In the genomic region with DNA sequence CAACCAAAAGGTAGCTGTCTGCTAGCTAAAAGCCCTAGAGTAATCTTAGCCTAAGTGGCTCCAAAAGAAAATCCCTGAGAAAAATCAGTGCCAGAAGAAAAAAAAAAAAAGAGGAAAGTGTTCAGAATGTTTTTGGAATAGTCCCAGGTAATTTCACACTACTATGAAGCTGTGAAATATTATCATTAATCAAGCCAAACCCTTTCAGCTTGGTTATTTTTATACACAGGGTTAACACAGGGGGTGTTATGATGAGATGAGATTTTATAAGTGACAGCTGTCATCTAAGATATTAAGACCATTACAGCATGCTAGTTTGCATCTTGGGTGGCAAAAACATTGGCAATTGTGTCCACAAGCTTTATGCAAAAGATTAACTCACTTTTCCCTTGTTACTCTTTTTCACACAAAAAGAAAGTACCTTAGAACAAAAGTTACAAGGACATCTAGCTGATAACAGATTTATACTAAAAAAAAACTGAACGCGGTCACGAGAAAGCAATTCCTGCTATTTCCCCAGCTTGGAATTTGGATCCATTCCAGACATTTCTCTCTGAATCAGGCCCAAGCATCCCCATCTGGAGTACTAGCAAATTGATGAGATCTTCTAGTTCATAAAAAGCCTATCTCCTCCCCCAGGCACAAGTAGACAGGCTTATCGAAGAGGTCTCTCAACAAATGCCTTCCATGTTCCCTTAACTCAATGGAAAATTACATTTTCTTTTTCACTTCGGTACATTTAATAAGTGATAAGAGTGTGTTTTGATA, we compare ENCODE assay signal across 9 mouse cellular contexts.
A peak's percentile ranks its signal among the peaks of the same experiment; 100 is the strongest.
DNase-seq lines count a peak whose midpoint lies in the region; ATAC-seq and TF ChIP-seq lines count a peak whose summit lies in the region.
"Had no signal": no experiment of that assay in that cellular context is flagged by ENCODE, and none has a peak within 500 bp of the region (broad histone marks: within the 10 kb centered on the region; RNA-seq: fewer than 3 reads in every experiment).

No protein-coding gene starts in this region.

- no peak overlapping the region for H3K9ac ChIP-seq in forebrain, embryonic 16.5 days (replicated peaks; ENCODE audit: low read depth, low read length)
- H3K9ac ChIP-seq: limb, embryonic 13.5 days had no signal

- H3K4me3 ChIP-seq in heart, embryonic 10.5 days: no peak overlapping the region
- H3K4me3 ChIP-seq in forebrain, embryonic 16.5 days (replicated peaks; ENCODE audit: low read length): no peak overlapping the region
- no peak overlapping the region for H3K4me3 ChIP-seq in myocyte
- H3K4me3 ChIP-seq: limb, embryonic 13.5 days; megakaryocyte, embryonic 14.5 days had no signal

- H3ac ChIP-seq in myocyte (ENCODE audit: control insufficient read depth, insufficient read length): no peak overlapping the region

- no peak overlapping the region for H3K27ac ChIP-seq in heart, embryonic 10.5 days
- H3K27ac ChIP-seq in forebrain, embryonic 16.5 days (ENCODE audit: low read length): no peak overlapping the region
- H3K27ac ChIP-seq: limb, embryonic 13.5 days had no signal

- ATAC-seq in forebrain, embryonic 16.5 days: peak; percentile 69

- no peaks in the 10 kb centered on the region for H3K36me3 ChIP-seq in heart, embryonic 10.5 days
- no peaks in the 10 kb centered on the region for H3K36me3 ChIP-seq in forebrain, embryonic 16.5 days (ENCODE audit: control insufficient read depth, insufficient read depth)
- no peaks in the 10 kb centered on the region for H3K36me3 ChIP-seq in myocyte (ENCODE audit: control insufficient read depth, insufficient read depth)
- H3K36me3 ChIP-seq: limb, embryonic 13.5 days had no signal

- peaks cover 6% of the 10 kb centered on the region; the same call in 1 of the 2 replicates for H3K4me1 ChIP-seq in heart, embryonic 10.5 days
- no peaks in the 10 kb centered on the region for H3K4me1 ChIP-seq in forebrain, embryonic 16.5 days (replicated peaks; ENCODE audit: control insufficient read depth, insufficient read depth, low read length)
- H3K4me1 ChIP-seq: limb, embryonic 13.5 days; megakaryocyte, embryonic 14.5 days had no signal

- no peaks in the 10 kb centered on the region for H3K79me2 ChIP-seq in myocyte (ENCODE audit: control insufficient read depth, insufficient read depth)

- 68% methylated on average over 5 of the region's 5 CpGs for WGBS in heart, embryonic 10.5 days
- 65% methylated on average over 5 of the region's 5 CpGs for WGBS in forebrain, embryonic 16.5 days

- H3K9me3 ChIP-seq in heart, embryonic 10.5 days: no peaks in the 10 kb centered on the region
- H3K9me3 ChIP-seq in forebrain, embryonic 16.5 days (ENCODE audit: control insufficient read depth, low read length): no peaks in the 10 kb centered on the region
- H3K9me3 ChIP-seq: limb, embryonic 13.5 days; megakaryocyte, embryonic 14.5 days had no signal

- no peak for TF ChIP-seq POLR2A in myocyte (IDR thresholded peaks at IDR 0.05; ENCODE audit: insufficient read length, low read depth)

- H3K27me3 ChIP-seq in heart, embryonic 10.5 days (ENCODE audit: insufficient read depth, poor library complexity, severe bottlenecking): no peaks in the 10 kb centered on the region
- no peaks in the 10 kb centered on the region for H3K27me3 ChIP-seq in forebrain, embryonic 16.5 days (replicated peaks; ENCODE audit: control insufficient read depth, insufficient read depth, low read length)
- no peaks in the 10 kb centered on the region for H3K27me3 ChIP-seq in myocyte (ENCODE audit: control insufficient read depth, insufficient read depth, insufficient read length)
- H3K27me3 ChIP-seq: limb, embryonic 13.5 days; megakaryocyte, embryonic 14.5 days had no signal

- intact Hi-C loops in left cerebral cortex, postnatal 4 days (cut with DNase I): no loop called here
- intact Hi-C loops in left cerebral cortex, postnatal 36 days (cut with DNase I): no loop called here

- peak; percentile 22 to 30 for DNase-seq in heart, adult 18-20 months
- no peak for DNase-seq in heart, embryonic 10.5 days (ENCODE audit: low spot score)
- peak; percentile 7 for DNase-seq in left cerebral cortex, postnatal 4 days
- DNase-seq in left cerebral cortex, postnatal 36 days (ENCODE audit: low spot score in 2 of 2): no peak
- DNase-seq in urinary bladder, postnatal 4 days (ENCODE audit: low spot score in 2 of 2): no peak

- no peak overlapping the region for H3K4me2 ChIP-seq in forebrain, embryonic 16.5 days (ENCODE audit: low read length)
- peak overlapping the region; percentile 7 for H3K4me2 ChIP-seq in myocyte (ENCODE audit: low read depth)
- H3K4me2 ChIP-seq: limb, embryonic 13.5 days had no signal

TF ChIP-seq in myocyte, 11 proteins besides CTCF, POLR2A, EP300 and RAD21:
- TF ChIP-seq E2F4 (IDR thresholded peaks at IDR 0.05; ENCODE audit: insufficient read depth): no peak
- no peak for TF ChIP-seq TCF3 (IDR thresholded peaks at IDR 0.05; ENCODE audit: insufficient read length, low read depth)
- TF ChIP-seq MYOD1 (IDR thresholded peaks at IDR 0.05; ENCODE audit: control insufficient read depth in 1 of 3, insufficient read length in 2 of 3, low read depth in 2 of 3): no peak
- TF ChIP-seq SRF (IDR thresholded peaks at IDR 0.05; ENCODE audit: control insufficient read depth, insufficient read length, low read depth): no peak
- no peak for TF ChIP-seq POLR2AphosphoS2 (IDR thresholded peaks at IDR 0.05; ENCODE audit: insufficient read length, low read depth)
- TF ChIP-seq TCF12 (IDR thresholded peaks at IDR 0.05; ENCODE audit: insufficient read depth, poor library complexity, severe bottlenecking): no peak
- TF ChIP-seq REST (IDR thresholded peaks at IDR 0.05; ENCODE audit: insufficient read depth, insufficient read length): no peak
- no peak for TF ChIP-seq MYOG (IDR thresholded peaks at IDR 0.05; ENCODE audit: control insufficient read depth in 1 of 3, insufficient read depth in 1 of 3, insufficient read length in 2 of 3, low read depth in 2 of 3)
- TF ChIP-seq CEBPB (IDR thresholded peaks at IDR 0.05; ENCODE audit: insufficient read depth, poor library complexity, severe bottlenecking): no peak
- no peak for TF ChIP-seq USF1 (IDR thresholded peaks at IDR 0.05; ENCODE audit: low read depth)
- TF ChIP-seq MAX (IDR thresholded peaks at IDR 0.05; ENCODE audit: low read depth): no peak

Comparison
In these comparisons a context has a peak if more than half of its experiments do, and no peak if none do; other contexts are left out.
1. DNase-seq: peak in heart, adult 18-20 months (2 of 2) and left cerebral cortex, postnatal 4 days (single experiment); none in heart, embryonic 10.5 days (single experiment), left cerebral cortex, postnatal 36 days (0 of 2) and urinary bladder, postnatal 4 days (0 of 2).